Mouse (Mus musculus) adrenal gland, postnatal 4 days (tissue): ENCODE results near the gene Ifnz. TPM values are rescaled to one million over a fixed set of nuclear protein-coding genes. Genes with fewer than 3 reads are reported as not detected.
"Not testable (repeated sequence)": the region's sequence is repeated elsewhere in the genome, so short reads cannot be mapped to it uniquely, and the experiment has no call there.

Experiments used
- DNase-seq, 2 experiments: peaks; one replicate each; pipeline ENCODE4 v3.0.0; 2021 to 2022; ENCODE audit warnings: low spot score in 2 of 2, mixed read lengths in 2 of 2
- long read RNA-seq, 2 experiments: library from polyadenylated mRNA; stranded (forward); transcript quantifications; one replicate each; pipeline ENCODE4 v2.0.0; 2021
- total RNA-seq, 2 experiments: library from RNA; stranded (reverse); gene quantifications; 2 replicates each; pipeline ENCODE4 v1.2.3; 2021

Gene Ifnz
- total RNA-seq, result not detected
- long read RNA-seq, experiment 1, result 0 reads
- long read RNA-seq, experiment 2, result 0 reads

- DNase-seq, result not testable (repeated sequence)
These were observed at the start of gene Ifnz for GRCm38 (mm10) chr4:88781831-88782230. TSS of gene Ifnz (plus strand) at chr4:88782131.

GRCm38 (mm10) chr4:88738480-88738879 is 43.5 kb upstream of the Ifnz start:
- DNase-seq, result peak; percentile 43 to 52

GRCm38 (mm10) chr4:88739036-88739435 is 42.9 kb upstream of the Ifnz start:
- no peak for DNase-seq

- no peak for DNase-seq
These were observed 40.5 kb upstream of the Ifnz start for GRCm38 (mm10) chr4:88741426-88741825.

- DNase-seq, result no peak
These were observed 39.1 kb upstream of the Ifnz start for GRCm38 (mm10) chr4:88742771-88743371.

- no peak for DNase-seq
These were observed 37.7 kb upstream of the Ifnz start for GRCm38 (mm10) chr4:88744207-88744606.

GRCm38 (mm10) chr4:88749926-88750325 is 32.0 kb upstream of the Ifnz start:
- no peak for DNase-seq

- DNase-seq, result peak; percentile 59 to 71
These were observed 27.1 kb upstream of the Ifnz start, which contains the start of gene Gm13271 for GRCm38 (mm10) chr4:88754818-88755340. TSS of gene Gm13271 (plus strand) at chr4:88754868.

- not testable (repeated sequence) for DNase-seq
These were observed 25.1 kb upstream of the Ifnz start for GRCm38 (mm10) chr4:88756581-88757513.

- peak; percentile 73 to 82 for DNase-seq
These were observed 24.3 kb upstream of the Ifnz start for GRCm38 (mm10) chr4:88757628-88758031.

- DNase-seq, result not testable (repeated sequence)
These were observed 23.2 kb upstream of the Ifnz start for GRCm38 (mm10) chr4:88758751-88759150.

GRCm38 (mm10) chr4:88759610-88760268 is 22.2 kb upstream of the Ifnz start, which contains the start of gene Gm13283:
TSS of gene Gm13283 (plus strand) at chr4:88760119.
- DNase-seq, result peak in 1 of 2 experiments; percentile 22

- DNase-seq, result peak in 1 of 2 experiments; percentile 34
These were observed 21.5 kb upstream of the Ifnz start for GRCm38 (mm10) chr4:88760431-88760830.

- peak; percentile 62 to 76 for DNase-seq
These were observed 20.2 kb upstream of the Ifnz start for GRCm38 (mm10) chr4:88761776-88762175.

- DNase-seq, result peak in 1 of 2 experiments; percentile 16
These were observed 19.6 kb upstream of the Ifnz start for GRCm38 (mm10) chr4:88762341-88762740.

- DNase-seq, result peak in 1 of 2 experiments; percentile 18
These were observed 18.4 kb upstream of the Ifnz start for GRCm38 (mm10) chr4:88763384-88764018.

- DNase-seq, result not testable (repeated sequence)
These were observed 8.4 kb upstream of the Ifnz start, which contains the start of gene Gm13290 for GRCm38 (mm10) chr4:88773534-88773933. TSS of gene Gm13290 (plus strand) at chr4:88773834.

GRCm38 (mm10) chr4:88776622-88777021 is 5.3 kb upstream of the Ifnz start, which contains the start of gene Gm13289:
TSS of gene Gm13289 (plus strand) at chr4:88776922.
- DNase-seq, result not testable (repeated sequence)

GRCm38 (mm10) chr4:88779550-88779949 is 2.4 kb upstream of the Ifnz start, which contains the start of gene Gm13272:
TSS of gene Gm13272 (plus strand) at chr4:88779850.
- not testable (repeated sequence) for DNase-seq

- DNase-seq, result not testable (repeated sequence)
These were observed 1.6 kb upstream of the Ifnz start for GRCm38 (mm10) chr4:88780320-88780719.
